Mouse (Mus musculus) intestine, embryonic 15.5 days (tissue): ENCODE measurements around the gene Hscb. TPM values are rescaled to one million over a fixed set of nuclear protein-coding genes. Genes with fewer than 3 reads are reported as not detected.
"Not testable (repeated sequence)": the region's sequence is repeated elsewhere in the genome, so short reads cannot be mapped to it uniquely, and the experiment has no call there.

Source experiments
- ATAC-seq: fragments of 200-750 bp; cut with Nextera tagmentation; 2 replicates; pipeline ENCODE4 v1.8.0; 2017; ENCODE audit warnings: moderate TSS enrichment, moderate library complexity
- H3K27ac ChIP-seq: fragments of 300-500 bp; sonication (generic); 2 replicates; pipeline ENCODE4 v1.5.1; 2015; ENCODE audit warnings: mild to moderate bottlenecking, inconsistent platforms
- H3K27me3 ChIP-seq: fragments of 300-500 bp; sonication (generic); replicated peaks from 2 replicates; pipeline ENCODE4 v1.6.1; 2015; ENCODE audit warnings: inconsistent platforms
- H3K36me3 ChIP-seq: fragments of 300-500 bp; sonication (generic); 2 replicates; pipeline ENCODE4 v1.6.1; 2015; ENCODE audit warnings: inconsistent platforms
- H3K4me1 ChIP-seq: fragments of 300-500 bp; sonication (generic); replicated peaks from 2 replicates; pipeline ENCODE4 v1.6.1; 2015; ENCODE audit warnings: inconsistent platforms
- H3K4me2 ChIP-seq: fragments of 300-500 bp; sonication (generic); replicated peaks from 2 replicates; pipeline ENCODE4 v1.6.1; 2015; ENCODE audit warnings: mild to moderate bottlenecking, inconsistent platforms
- H3K4me3 ChIP-seq: fragments of 300-500 bp; sonication (generic); replicated peaks from 2 replicates; pipeline ENCODE4 v1.5.1; 2015; ENCODE audit warnings: inconsistent platforms
- H3K9ac ChIP-seq: fragments of 300-500 bp; sonication (generic); 2 replicates; pipeline ENCODE4 v1.6.1; 2015; ENCODE audit warnings: inconsistent platforms
- H3K9me3 ChIP-seq: fragments of 300-500 bp; sonication (generic); 2 replicates; pipeline ENCODE4 v1.6.1; 2016; ENCODE audit warnings: inconsistent platforms
- WGBS: fragments of 180-500 bp; shearing (Covaris S2); methylation state at CpG from one replicate; pipeline ENCODE4 v1.1.7; 2015; 5-methylcytosine and 5-hydroxymethylcytosine counted together
- polyA plus RNA-seq: library from polyadenylated mRNA; unstranded; fragments of >200 nt; fragmentation: Nextera tagmentation; extraction: Ambion mirVana; gene quantifications from 2 replicates; pipeline ENCODE4 v1.2.1, GENCODE M21; 2015

Gene Hscb
- polyA plus RNA-seq, 1 experiment from 2014 or later, result 36.7 TPM

GRCm38 (mm10) chr5:110860445-110860844 lies 20.9 kb upstream of the Hscb start:
- Histone ChIP-seq H3K4me1 (no peaks in the 10 kb centered on the region), H3K4me2 (no peak overlapping the region), H3K9me3 (no peaks in the 10 kb centered on the region), H3K36me3 (no peaks in the 10 kb centered on the region; the same call in 1 of the 2 replicates), H3K9ac (no peak overlapping the region), H3K27ac (no peak overlapping the region), H3K4me3 (no peak overlapping the region), H3K27me3 (no peaks in the 10 kb centered on the region)
- no peak for ATAC-seq
- 87% methylated on average over 5 of the region's 5 CpGs for WGBS

GRCm38 (mm10) chr5:110859013-110859650 lies 19.6 kb upstream of the Hscb start:
- Histone ChIP-seq H3K4me3 (peak overlapping the region; percentile 20; the same call in 1 of the 2 replicates), H3K9ac (no peak overlapping the region), H3K36me3 (no peaks in the 10 kb centered on the region; the same call in 1 of the 2 replicates), H3K4me2 (peak overlapping the region; percentile 47), H3K9me3 (no peaks in the 10 kb centered on the region), H3K27ac (peak overlapping the region; percentile 65), H3K27me3 (no peaks in the 10 kb centered on the region), H3K4me1 (no peaks in the 10 kb centered on the region)
- peak; percentile 74 for ATAC-seq
- whole genome bisulfite sequencing, result 18% methylated on average over 13 of the region's 13 CpGs

DNA sequence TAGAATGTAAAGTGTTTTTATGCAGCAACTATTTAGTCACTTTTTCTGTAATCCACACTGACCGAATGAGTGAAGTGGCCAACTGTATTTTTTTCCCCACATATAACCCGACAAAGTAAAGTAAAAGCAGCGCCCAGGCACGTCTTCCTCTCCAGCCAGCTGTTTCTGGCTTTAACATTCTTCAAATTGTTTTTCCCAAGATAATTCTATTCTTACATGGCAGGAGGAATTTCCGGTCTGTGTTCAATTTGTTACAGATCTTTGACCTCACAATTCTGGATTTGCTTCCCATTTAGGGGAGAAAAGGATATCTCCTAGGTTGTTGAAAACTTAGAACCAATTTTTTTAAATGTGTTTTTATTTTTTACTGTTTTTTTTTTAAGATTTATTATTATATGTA lies 17.5 kb upstream of the Hscb start:
- Histone ChIP-seq H3K4me1 (no peaks in the 10 kb centered on the region), H3K4me2 (no peak overlapping the region), H3K27me3 (no peaks in the 10 kb centered on the region), H3K9ac (no peak overlapping the region), H3K9me3 (no peaks in the 10 kb centered on the region), H3K4me3 (no peak overlapping the region), H3K36me3 (no peaks in the 10 kb centered on the region; the same call in 1 of the 2 replicates), H3K27ac (no peak overlapping the region; the same call in 1 of the 2 replicates)
- 47% methylated on average over 5 of the region's 5 CpGs for WGBS
- ATAC-seq, result no peak

DNA sequence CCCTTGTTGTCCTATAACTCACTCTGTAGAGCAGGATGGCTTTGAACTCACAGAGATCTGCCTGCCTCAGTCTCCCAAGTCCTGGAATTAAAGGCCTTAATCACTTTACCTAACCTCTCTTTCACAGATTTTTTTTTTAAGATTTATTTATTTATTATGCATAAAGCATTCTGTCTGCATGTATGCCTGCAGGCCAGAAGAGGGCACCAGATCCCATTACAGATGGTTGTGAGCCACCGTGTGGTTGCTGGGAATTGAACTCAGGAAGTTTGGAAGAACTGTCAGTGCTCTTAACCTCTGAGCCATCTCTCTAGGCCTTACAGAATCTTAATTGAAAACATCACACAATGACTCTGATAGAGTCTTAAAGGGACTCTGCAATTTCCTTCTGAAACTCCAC lies 13.4 kb upstream of the Hscb start:
- H3K4me1 ChIP-seq, result no peaks in the 10 kb centered on the region
- no peak overlapping the region for H3K4me2 ChIP-seq
- no peak overlapping the region for H3K9ac ChIP-seq
- no peaks in the 10 kb centered on the region for H3K9me3 ChIP-seq
- no peaks in the 10 kb centered on the region for H3K27me3 ChIP-seq
- H3K4me3 ChIP-seq, result no peak overlapping the region
- 79% methylated on average over 1 of the region's 1 CpGs for WGBS
- peaks cover 4% of the 10 kb centered on the region; the same call in 1 of the 2 replicates for H3K36me3 ChIP-seq
- H3K27ac ChIP-seq, result no peak overlapping the region
- ATAC-seq, result no peak

- Histone ChIP-seq H3K9ac (no peak overlapping the region), H3K36me3 (peaks cover 9% of the 10 kb centered on the region), H3K4me3 (peak overlapping the region; percentile 66; the same call in 1 of the 2 replicates), H3K9me3 (no peaks in the 10 kb centered on the region), H3K4me2 (peak overlapping the region; percentile 87; the same call in 1 of the 2 replicates), H3K27me3 (no peaks in the 10 kb centered on the region), H3K27ac (no peak overlapping the region), H3K4me1 (peaks cover 10% of the 10 kb centered on the region)
- ATAC-seq, result no peak
- 94% methylated on average over 14 of the region's 14 CpGs for WGBS
Measured at GRCm38 (mm10) chr5:110841046-110841862, 1.7 kb upstream of the Hscb start.

GRCm38 (mm10) chr5:110840465-110840864 lies 888 bp upstream of the Hscb start:
- Histone ChIP-seq H3K27me3 (no peaks in the 10 kb centered on the region), H3K36me3 (peaks cover 9% of the 10 kb centered on the region), H3K27ac (peak overlapping the region; percentile 84), H3K9me3 (no peaks in the 10 kb centered on the region), H3K4me3 (peak overlapping the region; percentile 66), H3K4me1 (peaks cover 10% of the 10 kb centered on the region), H3K4me2 (peak overlapping the region; percentile 87), H3K9ac (peak overlapping the region; percentile 56)
- no peak for ATAC-seq
- WGBS, result 14% methylated on average over 4 of the region's 4 CpGs

GRCm38 (mm10) chr5:110839038-110839677 lies 419 bp downstream of the Hscb start:
- peak; percentile 75 for ATAC-seq
- Histone ChIP-seq H3K36me3 (peaks cover 5% of the 10 kb centered on the region; the same call in 1 of the 2 replicates), H3K4me3 (peak overlapping the region; percentile 66), H3K27me3 (no peaks in the 10 kb centered on the region), H3K9me3 (no peaks in the 10 kb centered on the region), H3K9ac (peak overlapping the region; percentile 70), H3K4me1 (peaks cover 10% of the 10 kb centered on the region), H3K27ac (peak overlapping the region; percentile 82), H3K4me2 (peak overlapping the region; percentile 87)
- WGBS, result 4% methylated on average over 28 of the region's 28 CpGs

- H3K9me3 ChIP-seq, H3K4me3 ChIP-seq, H3K4me2 ChIP-seq, H3K36me3 ChIP-seq, H3K27ac ChIP-seq, ATAC-seq, H3K9ac ChIP-seq, H3K4me1 ChIP-seq, H3K27me3 ChIP-seq: not testable (repeated sequence)
- WGBS, result 89% methylated on average over 5 of the region's 5 CpGs
Measured at GRCm38 (mm10) chr5:110838016-110838415, 1.6 kb downstream of the Hscb start.

DNA sequence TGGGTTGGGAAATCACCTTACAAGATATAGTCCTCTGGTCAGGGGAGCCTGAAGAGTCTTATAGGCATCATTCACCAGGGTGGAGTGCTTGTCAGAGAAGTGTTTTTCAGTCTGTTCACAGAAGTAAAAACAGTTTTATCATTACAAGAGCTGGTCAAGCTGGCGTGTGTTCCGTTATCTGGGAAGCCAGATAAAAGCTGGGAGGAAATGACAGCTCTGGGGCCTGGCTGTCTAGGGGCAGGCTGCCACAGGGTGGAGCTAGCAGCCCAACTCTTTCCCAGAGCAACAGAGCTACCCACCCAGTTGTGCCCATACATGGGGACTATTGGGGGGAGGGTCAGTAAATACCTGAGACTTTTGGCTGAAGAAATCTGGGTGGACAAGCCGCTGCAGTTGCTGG lies 3.6 kb downstream of the Hscb start:
- H3K4me2 ChIP-seq, result no peak overlapping the region
- no peak overlapping the region for H3K9ac ChIP-seq
- WGBS, result 14% methylated on average over 3 of the region's 3 CpGs
- no peaks in the 10 kb centered on the region for H3K9me3 ChIP-seq
- no peak overlapping the region for H3K27ac ChIP-seq
- ATAC-seq, result no peak; the same call in 1 of the 2 replicates
- H3K36me3 ChIP-seq, result no peaks in the 10 kb centered on the region
- H3K4me1 ChIP-seq, result peaks cover 10% of the 10 kb centered on the region
- H3K27me3 ChIP-seq, result no peaks in the 10 kb centered on the region
- no peak overlapping the region for H3K4me3 ChIP-seq

DNA sequence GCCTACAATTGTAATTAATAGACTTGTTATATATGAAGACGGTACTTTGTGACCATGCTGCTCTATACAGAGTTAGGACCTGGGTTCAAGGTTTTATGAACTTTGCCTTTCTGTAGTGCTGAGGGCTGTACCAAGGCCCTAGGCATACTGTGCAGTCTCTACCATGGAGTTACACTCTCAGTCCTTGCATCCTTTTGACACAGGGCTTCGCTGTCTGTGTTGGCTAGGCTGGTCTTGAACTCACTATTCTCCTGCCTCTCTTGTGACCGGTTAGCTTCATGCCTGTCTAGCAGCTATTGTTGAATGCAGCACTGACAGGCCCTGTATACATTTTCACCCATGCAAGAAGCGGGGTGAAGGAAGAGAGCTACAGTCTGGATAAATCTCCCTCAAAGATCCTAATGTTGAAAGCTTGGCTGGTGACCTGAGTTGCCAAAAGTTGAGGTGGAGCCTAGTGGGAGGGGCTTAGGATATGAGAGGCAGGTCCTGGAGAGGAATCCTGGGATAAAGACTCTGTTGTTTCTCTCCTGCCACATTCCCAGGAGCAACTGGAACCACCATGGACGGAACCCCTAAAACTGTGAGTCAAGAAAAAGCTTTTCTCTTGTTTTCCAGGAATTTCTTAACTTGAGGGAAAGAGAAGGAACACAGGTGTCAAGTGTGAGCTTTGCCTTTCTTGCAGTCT lies 8.4 kb downstream of the Hscb start:
- Histone ChIP-seq H3K9ac (no peak overlapping the region), H3K27ac (no peak overlapping the region), H3K4me1 (no peaks in the 10 kb centered on the region), H3K4me2 (no peak overlapping the region), H3K36me3 (no peaks in the 10 kb centered on the region), H3K9me3 (no peaks in the 10 kb centered on the region), H3K4me3 (no peak overlapping the region), H3K27me3 (no peaks in the 10 kb centered on the region)
- WGBS, result 92% methylated on average over 5 of the region's 5 CpGs
- ATAC-seq, result no peak

GRCm38 (mm10) chr5:110827576-110827975 lies 12.0 kb downstream of the Hscb start:
- H3K27me3 ChIP-seq, result no peaks in the 10 kb centered on the region
- 55% methylated on average over 5 of the region's 5 CpGs for WGBS
- no peak overlapping the region for H3K9ac ChIP-seq
- no peak overlapping the region for H3K4me3 ChIP-seq
- H3K4me2 ChIP-seq, result peak overlapping the region; percentile 7; the same call in 1 of the 2 replicates
- H3K4me1 ChIP-seq, result no peaks in the 10 kb centered on the region
- H3K36me3 ChIP-seq, result no peaks in the 10 kb centered on the region
- ATAC-seq, result peak; percentile 58
- no peaks in the 10 kb centered on the region for H3K9me3 ChIP-seq
- peak overlapping the region; percentile 73 for H3K27ac ChIP-seq
